Mouse (Mus musculus) stomach, postnatal 0 days (tissue): ENCODE data around the gene Lrit3.

ENCODE experiments used
- CTCF ChIP-seq: IDR thresholded peaks from 2 replicates; pipeline ENCODE4 v1.5.1; 2016; ENCODE audit warnings: antibody characterized with exemption, low read depth, mild to moderate bottlenecking, moderate library complexity
- EP300 ChIP-seq: optimal IDR thresholded peaks from 2 replicates; pipeline ENCODE3; 2016; ENCODE audit warnings: antibody characterized with exemption

GRCm38 (mm10) chr3:129797341-129797740 is 6.5 kb downstream of the Lrit3 start:
- no peak for TF ChIP-seq CTCF
- no peak for TF ChIP-seq EP300
